Mouse (Mus musculus): ENCODE measurements around the gene Mical1. TPM values are rescaled to one million over a fixed set of nuclear protein-coding genes. Genes with fewer than 3 reads are reported as not detected.

Mical1 gene
- total RNA-seq, 1 experiment, result 35.3 TPM

GRCm38 (mm10) chr10:41461057-41461722, 14.9 kb upstream of the Mical1 start:
- peaks cover 9 to 26% of the 10 kb centered on the region in 2 experiments for H3K4me1 ChIP-seq (ENCODE audit: control insufficient read depth in 2 of 2, insufficient read depth in 2 of 2, low read length in 2 of 2, poor library complexity in 1 of 2)
- in situ Hi-C loops (cut with MboI; ENCODE audit: low sequenced_read_pairs in 2 of 2, unreplicated experiment in 2 of 2), result no loop called here
- no peak overlapping the region for H3K9ac ChIP-seq (ENCODE audit: insufficient read depth, low read depth, low read length, poor library complexity, severe bottlenecking)
- H3K27ac ChIP-seq (ENCODE audit: insufficient read depth, low read depth, low read length, poor library complexity, severe bottlenecking), result no peak overlapping the region
- no peak for DNase-seq (ENCODE audit: low read depth, low spot score)
- H3K36me3 ChIP-seq (ENCODE audit: control insufficient read depth, insufficient read depth, low read length, poor library complexity, severe bottlenecking), result peaks cover 6% of the 10 kb centered on the region
- H3K9me3 ChIP-seq (ENCODE audit: control insufficient read depth, insufficient read depth, low read depth, low read length), result no peaks in the 10 kb centered on the region
- TF ChIP-seq ZC3H11A (IDR thresholded peaks at IDR 0.05; ENCODE audit: borderline replicate concordance, low read depth, low read length) (no peak), CHD2 (IDR thresholded peaks at IDR 0.05; ENCODE audit: low read depth, low read length) (no peak), ZNF384 (IDR thresholded peaks at IDR 0.05; ENCODE audit: low read depth, low read length) (no peak), MAFK (IDR thresholded peaks at IDR 0.05; ENCODE audit: insufficient read depth, low read depth, low read length) (no peak), HCFC1 (IDR thresholded peaks at IDR 0.05; ENCODE audit: borderline replicate concordance, insufficient read depth, low read length) (no peak)
- no peak overlapping the region for H3K4me3 ChIP-seq (ENCODE audit: insufficient read depth in 1 of 2, low read depth in 1 of 2, low read length in 2 of 2, poor library complexity in 1 of 2, severe bottlenecking in 1 of 2)

- DNase-seq (ENCODE audit: low read depth, low spot score), result no peak
- in situ Hi-C loops (cut with MboI; ENCODE audit: low sequenced_read_pairs in 2 of 2, unreplicated experiment in 2 of 2), result no loop called here
- Histone ChIP-seq H3K36me3 (ENCODE audit: control insufficient read depth, insufficient read depth, low read length, poor library complexity, severe bottlenecking) (0 out of 2 replicates have a peak, but pooled peaks cover 2% of the 10 kb centered on the region), H3K9me3 (ENCODE audit: control insufficient read depth, insufficient read depth, low read depth, low read length) (no peaks in the 10 kb centered on the region), H3K4me3 (ENCODE audit: insufficient read depth in 1 of 2, low read depth in 1 of 2, low read length in 2 of 2, poor library complexity in 1 of 2, severe bottlenecking in 1 of 2) (no peak overlapping the region), H3K9ac (ENCODE audit: insufficient read depth, low read depth, low read length, poor library complexity, severe bottlenecking) (peak overlapping the region; percentile 28; the same call in 1 of the 2 replicates), H3K27ac (ENCODE audit: insufficient read depth, low read depth, low read length, poor library complexity, severe bottlenecking) (no peak overlapping the region), H3K4me1 (ENCODE audit: control insufficient read depth in 2 of 2, insufficient read depth in 2 of 2, low read length in 2 of 2, poor library complexity in 1 of 2) (peaks cover 18 to 27% of the 10 kb centered on the region in 2 experiments)
- TF ChIP-seq ZC3H11A (IDR thresholded peaks at IDR 0.05; ENCODE audit: borderline replicate concordance, low read depth, low read length), result no peak
- no peak for TF ChIP-seq ZNF384 (IDR thresholded peaks at IDR 0.05; ENCODE audit: low read depth, low read length)
- TF ChIP-seq HCFC1 (IDR thresholded peaks at IDR 0.05; ENCODE audit: borderline replicate concordance, insufficient read depth, low read length), result no peak
- no peak for TF ChIP-seq MAFK (IDR thresholded peaks at IDR 0.05; ENCODE audit: insufficient read depth, low read depth, low read length)
Observed at GRCm38 (mm10) chr10:41464401-41464955, 11.6 kb upstream of the Mical1 start.

GRCm38 (mm10) chr10:41467325-41467724, 8.8 kb upstream of the Mical1 start:
- no peak overlapping the region for H3K4me3 ChIP-seq (ENCODE audit: insufficient read depth in 1 of 2, low read depth in 1 of 2, low read length in 2 of 2, poor library complexity in 1 of 2, severe bottlenecking in 1 of 2)
- in situ Hi-C loops (cut with MboI; ENCODE audit: low sequenced_read_pairs in 2 of 2, unreplicated experiment in 2 of 2), result no loop called here
- H3K36me3 ChIP-seq (ENCODE audit: control insufficient read depth, insufficient read depth, low read length, poor library complexity, severe bottlenecking), result 0 out of 2 replicates have a peak, but pooled peaks cover 2% of the 10 kb centered on the region
- no peak for TF ChIP-seq ZNF384 (IDR thresholded peaks at IDR 0.05; ENCODE audit: low read depth, low read length)
- TF ChIP-seq CHD2 (IDR thresholded peaks at IDR 0.05; ENCODE audit: low read depth, low read length), result 0 out of 2 replicates have a peak, but pooled peaks have one; percentile 66
- H3K27ac ChIP-seq (ENCODE audit: insufficient read depth, low read depth, low read length, poor library complexity, severe bottlenecking), result peak overlapping the region; percentile 91
- H3K9ac ChIP-seq (ENCODE audit: insufficient read depth, low read depth, low read length, poor library complexity, severe bottlenecking), result no peak overlapping the region; the same call in 1 of the 2 replicates
- no peak for DNase-seq (ENCODE audit: low read depth, low spot score)
- no peaks in the 10 kb centered on the region for H3K9me3 ChIP-seq (ENCODE audit: control insufficient read depth, insufficient read depth, low read depth, low read length)
- H3K4me1 ChIP-seq (ENCODE audit: control insufficient read depth in 2 of 2, insufficient read depth in 2 of 2, low read length in 2 of 2, poor library complexity in 1 of 2), result peaks cover 14 to 16% of the 10 kb centered on the region in 2 experiments

- H3K9ac ChIP-seq (ENCODE audit: insufficient read depth, low read depth, low read length, poor library complexity, severe bottlenecking), result no peak overlapping the region
- H3K27ac ChIP-seq (ENCODE audit: insufficient read depth, low read depth, low read length, poor library complexity, severe bottlenecking), result no peak overlapping the region
- H3K4me1 ChIP-seq (ENCODE audit: control insufficient read depth in 2 of 2, insufficient read depth in 2 of 2, low read length in 2 of 2, poor library complexity in 1 of 2), result peaks cover 17 to 20% of the 10 kb centered on the region in 2 experiments
- in situ Hi-C loops (cut with MboI; ENCODE audit: low sequenced_read_pairs in 2 of 2, unreplicated experiment in 2 of 2), result no loop called here
- no peaks in the 10 kb centered on the region for H3K36me3 ChIP-seq (ENCODE audit: control insufficient read depth, insufficient read depth, low read length, poor library complexity, severe bottlenecking)
- no peak overlapping the region for H3K4me3 ChIP-seq (ENCODE audit: insufficient read depth in 1 of 2, low read depth in 1 of 2, low read length in 2 of 2, poor library complexity in 1 of 2, severe bottlenecking in 1 of 2)
- no peaks in the 10 kb centered on the region for H3K9me3 ChIP-seq (ENCODE audit: control insufficient read depth, insufficient read depth, low read depth, low read length)
- TF ChIP-seq MAFK (IDR thresholded peaks at IDR 0.05; ENCODE audit: insufficient read depth, low read depth, low read length), result no peak
- TF ChIP-seq HCFC1 (IDR thresholded peaks at IDR 0.05; ENCODE audit: borderline replicate concordance, insufficient read depth, low read length), result no peak
- TF ChIP-seq ZNF384 (IDR thresholded peaks at IDR 0.05; ENCODE audit: low read depth, low read length), result no peak
- TF ChIP-seq ZC3H11A (IDR thresholded peaks at IDR 0.05; ENCODE audit: borderline replicate concordance, low read depth, low read length), result no peak
- TF ChIP-seq CHD2 (IDR thresholded peaks at IDR 0.05; ENCODE audit: low read depth, low read length), result no peak
- DNase-seq (ENCODE audit: low read depth, low spot score), result no peak
Observed at GRCm38 (mm10) chr10:41470693-41471092, 5.4 kb upstream of the Mical1 start.
